Mouse (Mus musculus): Measurements from ENCODE around the gene H2-Q4. TPM values are rescaled to one million over a fixed set of nuclear protein-coding genes. Genes with fewer than 3 reads are reported as not detected.
"Not testable (repeated sequence)": the region's sequence is repeated elsewhere in the genome, so short reads cannot be mapped to it uniquely, and the experiment has no call there.

The H2-Q4 gene
- polyA plus RNA-seq, 1 experiment from 2014 or later: 2.2 TPM

DNA sequence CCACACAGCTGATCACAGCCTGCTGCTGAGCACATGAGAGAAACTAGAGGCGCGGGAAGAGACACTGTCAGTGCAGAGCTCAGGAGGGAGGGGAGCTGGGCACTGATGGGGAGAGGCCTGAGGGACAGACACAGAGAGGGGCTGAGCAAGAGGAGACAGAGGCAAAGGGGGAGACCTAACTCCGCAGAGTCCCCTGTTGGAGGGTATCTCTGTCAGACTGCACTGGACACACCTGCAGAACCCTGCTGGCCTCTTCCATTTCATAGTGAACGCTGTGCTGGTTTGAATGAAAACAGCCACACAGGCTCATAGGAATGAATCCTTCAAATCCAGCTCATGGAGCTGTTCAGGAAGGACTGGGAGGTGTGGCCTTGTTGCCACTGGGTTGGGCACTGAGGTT lies 41.9 kb downstream of the H2-Q4 start:
- 69% methylated on average over 4 of the region's 4 CpGs for WGBS (ENCODE audit: insufficient replicate concordance)
- H3K27me3 ChIP-seq: peaks cover 39% of the 10 kb centered on the region
- H3K4me1 ChIP-seq (replicated peaks); H3K9me3 ChIP-seq (replicated peaks); H3K9ac ChIP-seq; H3K36me3 ChIP-seq (replicated peaks); H3K4me2 ChIP-seq; H3K27ac ChIP-seq (replicated peaks); H3K4me3 ChIP-seq (replicated peaks); ATAC-seq (ENCODE audit: insufficient read depth): not testable (repeated sequence)

- WGBS (ENCODE audit: insufficient replicate concordance): 64% methylated on average over 5 of the region's 5 CpGs
- not testable (repeated sequence) for H3K27ac ChIP-seq (replicated peaks); H3K4me2 ChIP-seq; H3K4me3 ChIP-seq (replicated peaks); H3K36me3 ChIP-seq (replicated peaks); ATAC-seq (ENCODE audit: insufficient read depth); H3K9me3 ChIP-seq (replicated peaks); H3K9ac ChIP-seq; H3K4me1 ChIP-seq (replicated peaks)
- peaks cover 42% of the 10 kb centered on the region for H3K27me3 ChIP-seq
Measured at GRCm38 (mm10) chr17:35422360-35422759, 42.9 kb downstream of the H2-Q4 start.

DNA sequence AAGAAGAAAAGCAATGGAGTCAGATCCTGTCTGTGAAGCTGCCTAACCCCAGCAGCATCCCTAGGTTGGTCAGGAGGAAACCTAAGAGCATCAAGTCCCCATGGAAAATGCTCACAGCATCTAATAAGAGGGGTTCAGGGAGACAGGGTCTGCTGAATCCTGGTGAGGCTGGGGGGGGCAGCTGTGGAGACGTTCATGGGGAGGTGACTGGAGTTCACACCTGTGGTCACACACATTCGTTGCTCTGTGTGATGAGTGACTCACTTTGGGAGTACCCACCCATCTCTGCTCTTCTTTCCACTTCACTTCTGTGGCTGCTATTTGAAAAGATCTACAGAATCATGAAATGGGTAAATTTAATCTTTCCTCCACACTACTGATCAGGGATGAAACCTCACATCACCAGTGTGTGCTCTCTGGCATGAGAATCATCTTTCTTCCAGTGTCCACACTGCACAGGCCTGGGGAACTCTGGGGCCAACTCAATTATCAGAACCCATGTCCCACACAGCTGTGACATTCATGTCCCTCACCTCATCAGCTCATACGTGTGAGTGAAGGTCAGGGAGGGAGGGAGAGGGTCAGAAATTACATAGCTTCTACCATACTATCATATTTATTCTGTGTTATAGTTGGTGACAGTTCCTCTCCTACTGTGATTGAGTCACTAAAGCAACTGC lies 43.9 kb downstream of the H2-Q4 start:
- WGBS (ENCODE audit: insufficient replicate concordance): 39% methylated on average over 3 of the region's 3 CpGs
- not testable (repeated sequence) for ATAC-seq (ENCODE audit: insufficient read depth); H3K9me3 ChIP-seq (replicated peaks); H3K27ac ChIP-seq (replicated peaks); H3K9ac ChIP-seq; H3K36me3 ChIP-seq (replicated peaks); H3K4me2 ChIP-seq; H3K4me1 ChIP-seq (replicated peaks); H3K4me3 ChIP-seq (replicated peaks)
- peaks cover 42% of the 10 kb centered on the region for H3K27me3 ChIP-seq

GRCm38 (mm10) chr17:35424106-35424505 lies 44.7 kb downstream of the H2-Q4 start:
- H3K4me1 ChIP-seq (replicated peaks); ATAC-seq (ENCODE audit: insufficient read depth); H3K36me3 ChIP-seq (replicated peaks); H3K27ac ChIP-seq (replicated peaks); H3K9ac ChIP-seq; H3K9me3 ChIP-seq (replicated peaks); H3K4me2 ChIP-seq; H3K4me3 ChIP-seq (replicated peaks): not testable (repeated sequence)
- H3K27me3 ChIP-seq: peaks cover 42% of the 10 kb centered on the region
- WGBS (ENCODE audit: insufficient replicate concordance): 53% methylated on average over 3 of the region's 3 CpGs

GRCm38 (mm10) chr17:35424624-35425416 lies 45.4 kb downstream of the H2-Q4 start, which contains the start of gene H2-Q6:
Gene H2-Q6, plus strand, starts transcription at chr17:35424850.
- 3% methylated on average over 57 of the region's 66 CpGs for WGBS (ENCODE audit: insufficient replicate concordance)
- H3K4me1 ChIP-seq (replicated peaks); H3K9me3 ChIP-seq (replicated peaks); H3K27ac ChIP-seq (replicated peaks); H3K9ac ChIP-seq; H3K36me3 ChIP-seq (replicated peaks): not testable (repeated sequence)
- peak within 1 kb of the TSS; percentile 38 for H3K4me3 ChIP-seq (replicated peaks)
- H3K27me3 ChIP-seq: peaks cover 42% of the 10 kb centered on the region
- peak; percentile 84 for ATAC-seq (ENCODE audit: insufficient read depth)
- peak within 1 kb of the TSS; percentile 60 for H3K4me2 ChIP-seq

DNA sequence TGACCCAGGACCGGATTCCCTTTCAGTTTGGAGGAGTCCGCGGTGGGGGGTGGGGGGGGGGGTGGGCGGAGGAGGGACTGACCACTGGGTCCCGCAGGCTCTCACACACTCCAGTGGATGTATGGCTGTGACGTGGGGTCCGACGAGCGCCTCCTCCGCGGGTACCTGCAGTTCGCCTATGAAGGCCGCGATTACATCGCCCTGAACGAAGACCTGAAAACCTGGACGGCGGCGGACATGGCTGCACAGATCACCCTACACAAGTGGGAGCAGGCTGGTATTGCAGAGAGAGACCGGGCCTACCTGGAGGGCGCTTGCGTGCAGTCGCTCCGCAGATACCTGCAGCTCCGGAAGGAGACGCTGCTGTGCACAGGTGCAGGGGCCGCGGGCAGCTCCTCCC lies 46.1 kb downstream of the H2-Q4 start:
- H3K9ac ChIP-seq; H3K36me3 ChIP-seq (replicated peaks); H3K4me1 ChIP-seq (replicated peaks); H3K9me3 ChIP-seq (replicated peaks); H3K27ac ChIP-seq (replicated peaks): not testable (repeated sequence)
- Histone ChIP-seq H3K27me3 (peaks cover 42% of the 10 kb centered on the region), H3K4me3 (replicated peaks) (peak overlapping the region; percentile 38), H3K4me2 (peak overlapping the region; percentile 60)
- 10% methylated on average over 28 of the region's 28 CpGs for WGBS (ENCODE audit: insufficient replicate concordance)
- ATAC-seq (ENCODE audit: insufficient read depth): peak; percentile 26; the same call in 1 of the 2 replicates

DNA sequence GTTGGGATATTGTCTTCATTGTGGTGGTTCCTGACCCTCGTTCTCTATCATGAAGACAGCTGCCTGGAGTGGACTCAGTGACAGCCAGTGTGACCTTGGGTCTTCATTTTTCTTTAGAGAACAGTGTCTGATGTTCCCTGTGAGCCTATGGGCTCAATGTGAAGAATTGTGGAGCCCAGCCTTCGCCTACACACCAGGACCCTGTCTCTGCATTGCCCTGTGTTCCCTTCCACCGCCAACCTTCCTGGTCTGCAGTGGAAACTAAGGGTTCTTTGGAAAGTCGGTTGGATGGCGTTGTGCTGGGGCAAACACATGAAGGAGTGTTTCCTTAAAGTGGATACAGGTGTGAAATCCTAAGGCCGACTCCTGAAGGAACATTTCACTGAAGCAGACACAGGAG lies 49.5 kb downstream of the H2-Q4 start:
- not testable (repeated sequence) for H3K9me3 ChIP-seq (replicated peaks); H3K4me1 ChIP-seq (replicated peaks); H3K4me3 ChIP-seq (replicated peaks); H3K4me2 ChIP-seq; ATAC-seq (ENCODE audit: insufficient read depth); H3K36me3 ChIP-seq (replicated peaks); H3K27ac ChIP-seq (replicated peaks); H3K9ac ChIP-seq
- WGBS (ENCODE audit: insufficient replicate concordance): 62% methylated on average over 6 of the region's 6 CpGs
- peaks cover 27% of the 10 kb centered on the region for H3K27me3 ChIP-seq

GRCm38 (mm10) chr17:35430671-35431070 lies 51.3 kb downstream of the H2-Q4 start:
- not testable (repeated sequence) for H3K27ac ChIP-seq (replicated peaks); H3K4me1 ChIP-seq (replicated peaks); H3K9ac ChIP-seq; ATAC-seq (ENCODE audit: insufficient read depth); H3K4me3 ChIP-seq (replicated peaks); H3K36me3 ChIP-seq (replicated peaks); H3K9me3 ChIP-seq (replicated peaks); H3K4me2 ChIP-seq
- 55% methylated on average over 6 of the region's 6 CpGs for WGBS (ENCODE audit: insufficient replicate concordance)
- peaks cover 14% of the 10 kb centered on the region for H3K27me3 ChIP-seq

GRCm38 (mm10) chr17:35432167-35432566 lies 52.8 kb downstream of the H2-Q4 start:
- 49% methylated on average over 3 of the region's 3 CpGs for WGBS (ENCODE audit: insufficient replicate concordance)
- H3K27ac ChIP-seq (replicated peaks); H3K36me3 ChIP-seq (replicated peaks); H3K9ac ChIP-seq; H3K9me3 ChIP-seq (replicated peaks); H3K4me2 ChIP-seq; ATAC-seq (ENCODE audit: insufficient read depth); H3K4me3 ChIP-seq (replicated peaks); H3K4me1 ChIP-seq (replicated peaks); H3K27me3 ChIP-seq: not testable (repeated sequence)

GRCm38 (mm10) chr17:35434836-35435235 lies 55.4 kb downstream of the H2-Q4 start:
- H3K27ac ChIP-seq (replicated peaks); H3K9me3 ChIP-seq (replicated peaks); H3K9ac ChIP-seq; ATAC-seq (ENCODE audit: insufficient read depth); H3K36me3 ChIP-seq (replicated peaks); H3K4me1 ChIP-seq (replicated peaks); H3K4me3 ChIP-seq (replicated peaks); H3K4me2 ChIP-seq: not testable (repeated sequence)
- H3K27me3 ChIP-seq: peaks cover 29% of the 10 kb centered on the region
- 5% methylated on average over 8 of the region's 8 CpGs for WGBS (ENCODE audit: insufficient replicate concordance)

Measured in liver, embryonic 15.5 days (tissue).